Mouse (Mus musculus): ENCODE measurements around the gene Cdcp2. TPM values are rescaled to one million over a fixed set of nuclear protein-coding genes. Genes with fewer than 3 reads are reported as not detected.

Cdcp2 gene
- polyA plus RNA-seq, 1 experiment = not detected

DNA sequence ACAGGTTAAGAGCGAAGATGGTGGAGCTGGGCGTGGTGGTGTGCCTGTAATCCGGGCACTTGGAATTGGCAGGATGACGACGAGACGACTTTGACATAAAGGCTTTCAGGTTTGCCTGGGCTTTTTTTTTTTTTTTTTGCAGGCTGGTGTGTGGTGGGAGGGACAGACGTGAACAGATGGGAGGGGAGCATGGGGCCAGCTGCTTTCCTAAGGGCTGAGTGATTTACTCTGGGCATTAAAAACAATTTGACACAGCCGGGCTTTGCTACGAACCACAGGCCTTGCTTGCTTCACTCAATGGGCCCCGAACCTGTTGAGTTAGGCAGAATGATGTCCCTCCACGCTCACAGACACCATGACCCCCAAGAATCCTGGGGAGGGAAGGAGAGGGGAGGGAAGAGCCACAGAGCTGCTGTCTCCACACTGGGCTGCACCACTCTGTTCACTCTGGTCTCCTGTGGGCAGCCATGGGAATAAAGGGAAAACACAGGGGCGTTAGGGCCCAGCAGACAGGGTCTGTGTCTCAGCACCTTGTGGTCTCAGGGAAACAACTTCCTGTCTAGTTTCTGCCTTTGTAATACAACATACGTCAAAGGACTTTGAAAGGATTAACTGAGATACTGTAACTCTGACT, 30.3 kb downstream of the Cdcp2 start:
- Histone ChIP-seq H3K27ac (ENCODE audit: insufficient read depth, low read length) (no peak overlapping the region), H3K4me3 (replicated peaks; ENCODE audit: insufficient read depth, low read depth, low read length) (no peak overlapping the region), H3K27me3 (ENCODE audit: control insufficient read depth, insufficient read depth, low read length) (no peaks in the 10 kb centered on the region), H3K4me1 (ENCODE audit: control insufficient read depth, insufficient read depth, low read length) (peaks cover 15% of the 10 kb centered on the region)
- DNase-seq = no peak
- WGBS = 81% methylated on average over 13 of the region's 13 CpGs
- TF ChIP-seq POLR2A (IDR thresholded peaks at IDR 0.05; ENCODE audit: borderline replicate concordance, insufficient read depth, low read length) = no peak

DNA sequence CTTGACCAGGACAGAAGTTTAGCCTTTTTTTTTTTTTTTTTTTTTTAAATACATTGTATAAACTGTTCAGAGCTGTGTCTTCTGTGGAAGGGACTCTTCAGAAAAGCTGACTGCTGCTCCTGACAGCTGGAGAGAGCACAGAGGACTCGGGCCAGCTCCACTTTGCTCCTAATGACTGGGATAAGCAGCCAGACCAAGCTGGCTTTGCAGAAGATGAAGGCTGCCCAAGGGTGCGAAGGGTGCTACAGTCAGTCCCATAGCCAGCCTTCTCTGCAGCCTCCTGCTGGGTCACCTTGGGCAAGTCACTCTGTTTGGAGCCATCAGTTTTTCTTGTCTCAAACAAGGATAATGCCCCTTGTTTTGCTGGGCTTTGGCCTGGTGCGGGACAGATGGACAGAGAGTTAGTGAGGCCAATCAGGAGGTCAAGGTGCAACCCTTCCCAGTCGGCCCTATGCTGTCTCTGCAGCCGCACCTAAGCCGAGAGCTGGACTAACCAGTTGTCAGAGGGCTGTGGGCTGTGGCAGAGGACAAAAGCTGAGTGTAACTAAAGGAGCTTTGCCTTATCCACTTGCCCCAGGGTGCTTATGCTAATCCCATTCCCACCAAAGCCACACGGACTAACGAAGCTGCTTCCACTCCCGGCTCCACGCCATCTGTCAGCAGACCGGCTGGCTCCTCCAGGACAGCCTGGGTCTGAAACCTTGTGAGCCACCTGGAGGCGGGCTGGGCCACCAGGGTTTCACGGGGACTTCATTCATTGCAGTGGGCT, 31.4 kb downstream of the Cdcp2 start:
- H3K4me1 ChIP-seq (ENCODE audit: control insufficient read depth, insufficient read depth, low read length) = peaks cover 15% of the 10 kb centered on the region
- H3K27ac ChIP-seq (ENCODE audit: insufficient read depth, low read length) = no peak overlapping the region
- TF ChIP-seq POLR2A (IDR thresholded peaks at IDR 0.05; ENCODE audit: borderline replicate concordance, insufficient read depth, low read length) = no peak
- TF ChIP-seq CTCF (IDR thresholded peaks at IDR 0.05; ENCODE audit: borderline replicate concordance, insufficient read depth, low read depth, low read length) = peak; percentile 25; the same call in 1 of the 2 replicates
- WGBS = 26% methylated on average over 13 of the region's 13 CpGs
- H3K27me3 ChIP-seq (ENCODE audit: control insufficient read depth, insufficient read depth, low read length) = no peaks in the 10 kb centered on the region
- H3K4me3 ChIP-seq (replicated peaks; ENCODE audit: insufficient read depth, low read depth, low read length) = no peak overlapping the region
- DNase-seq = peak; percentile 55 to 63

DNA sequence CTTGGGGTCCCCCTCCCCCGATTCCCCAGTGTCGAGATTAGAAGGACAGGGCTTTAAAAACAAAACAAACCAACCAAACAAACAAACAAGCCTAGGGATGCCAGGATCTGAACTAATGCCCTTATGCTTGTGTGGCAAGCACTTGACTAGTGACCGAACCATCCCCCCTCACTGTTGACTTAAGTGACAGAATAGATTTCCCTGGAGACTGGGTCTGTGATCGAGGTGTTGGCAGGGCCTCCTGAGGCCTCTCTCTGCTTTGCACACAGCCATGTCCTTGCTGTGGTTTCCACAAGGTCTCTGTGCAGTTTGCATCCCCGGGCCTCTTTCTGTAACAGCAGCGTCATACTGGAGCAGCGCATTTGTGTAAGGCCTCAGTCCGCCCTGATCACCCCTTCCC, 32.7 kb downstream of the Cdcp2 start:
- DNase-seq = no peak
- Histone ChIP-seq H3K27me3 (ENCODE audit: control insufficient read depth, insufficient read depth, low read length) (no peaks in the 10 kb centered on the region), H3K4me1 (ENCODE audit: control insufficient read depth, insufficient read depth, low read length) (peaks cover 15% of the 10 kb centered on the region), H3K4me3 (replicated peaks; ENCODE audit: insufficient read depth, low read depth, low read length) (no peak overlapping the region), H3K27ac (ENCODE audit: insufficient read depth, low read length) (no peak overlapping the region)
- 86% methylated on average over 8 of the region's 8 CpGs for WGBS
- TF ChIP-seq POLR2A (IDR thresholded peaks at IDR 0.05; ENCODE audit: borderline replicate concordance, insufficient read depth, low read length) (no peak), CTCF (IDR thresholded peaks at IDR 0.05; ENCODE audit: borderline replicate concordance, insufficient read depth, low read depth, low read length) (no peak)

DNA sequence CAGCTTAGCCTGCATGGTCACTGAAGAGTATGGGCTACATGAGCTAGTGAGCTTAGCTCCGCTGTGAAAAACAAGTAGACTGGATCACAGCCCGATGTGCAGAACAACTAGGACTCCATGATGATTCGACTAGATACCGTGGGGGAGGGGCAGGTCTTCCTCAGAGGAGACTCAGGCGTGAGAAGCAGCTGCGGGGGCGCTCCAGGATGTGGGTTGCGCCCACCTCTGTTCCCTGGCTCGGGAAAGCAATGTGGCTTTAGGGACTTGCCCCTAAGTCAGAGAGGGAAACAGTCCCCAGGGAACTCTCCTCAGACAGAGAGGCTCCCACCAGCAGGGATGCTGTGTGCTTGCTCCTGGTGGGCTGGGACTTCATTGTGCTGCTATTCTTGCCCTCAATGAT, 33.8 kb downstream of the Cdcp2 start:
- 44% methylated on average over 9 of the region's 9 CpGs for WGBS
- peaks cover 11% of the 10 kb centered on the region for H3K4me1 ChIP-seq (ENCODE audit: control insufficient read depth, insufficient read depth, low read length)
- H3K4me3 ChIP-seq (replicated peaks; ENCODE audit: insufficient read depth, low read depth, low read length) = no peak overlapping the region
- TF ChIP-seq CTCF (IDR thresholded peaks at IDR 0.05; ENCODE audit: borderline replicate concordance, insufficient read depth, low read depth, low read length) = no peak
- no peaks in the 10 kb centered on the region for H3K27me3 ChIP-seq (ENCODE audit: control insufficient read depth, insufficient read depth, low read length)
- H3K27ac ChIP-seq (ENCODE audit: insufficient read depth, low read length) = no peak overlapping the region
- no peak for DNase-seq

DNA sequence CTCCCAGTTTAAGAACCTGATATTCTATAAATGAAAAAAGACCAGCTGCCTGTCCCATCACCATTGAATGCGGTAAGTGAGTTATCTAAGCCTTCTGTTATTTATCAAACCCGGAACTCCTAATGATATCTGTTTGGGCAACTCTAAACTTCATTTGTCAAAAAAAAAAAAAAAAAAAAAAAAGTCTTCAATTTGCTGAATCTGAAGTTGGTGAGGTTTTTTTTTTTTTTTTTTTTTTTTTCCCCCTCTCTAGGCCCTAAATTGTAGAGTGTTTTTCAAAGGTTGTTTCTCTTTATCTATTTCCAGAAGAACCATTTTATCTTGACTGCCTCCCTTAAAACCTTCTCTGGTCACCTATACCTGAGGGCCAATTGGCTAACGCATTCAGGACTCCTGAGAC, 38.2 kb downstream of the Cdcp2 start:
- Histone ChIP-seq H3K4me1 (ENCODE audit: control insufficient read depth, insufficient read depth, low read length) (no peaks in the 10 kb centered on the region), H3K27ac (ENCODE audit: insufficient read depth, low read length) (no peak overlapping the region), H3K27me3 (ENCODE audit: control insufficient read depth, insufficient read depth, low read length) (no peaks in the 10 kb centered on the region), H3K4me3 (replicated peaks; ENCODE audit: insufficient read depth, low read depth, low read length) (no peak overlapping the region)
- 94% methylated on average over 3 of the region's 3 CpGs for whole genome bisulfite sequencing
- TF ChIP-seq POLR2A (IDR thresholded peaks at IDR 0.05; ENCODE audit: borderline replicate concordance, insufficient read depth, low read length) (no peak), CTCF (IDR thresholded peaks at IDR 0.05; ENCODE audit: borderline replicate concordance, insufficient read depth, low read depth, low read length) (no peak)
- DNase-seq = no peak

DNA sequence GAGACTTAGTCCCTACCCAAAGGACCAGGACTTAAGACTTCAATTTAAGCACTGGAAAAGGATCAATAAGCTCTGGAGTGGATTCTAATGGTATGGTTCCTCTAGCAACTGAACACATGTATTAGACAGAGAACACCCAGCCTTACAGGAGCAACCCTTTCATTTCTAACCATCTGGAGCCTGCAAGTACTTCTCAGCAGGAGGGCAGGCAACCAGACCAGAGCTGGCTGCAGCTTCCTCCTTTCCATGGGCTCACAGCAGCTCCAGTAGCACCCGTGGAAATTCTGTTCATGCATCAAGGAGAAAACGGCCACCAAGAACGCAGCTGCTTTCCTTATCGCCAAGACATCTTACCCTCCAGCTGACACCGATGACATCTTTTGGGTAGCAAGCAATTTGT, 39.0 kb downstream of the Cdcp2 start:
- H3K27ac ChIP-seq (ENCODE audit: insufficient read depth, low read length) = no peak overlapping the region
- peak in 1 of 2 experiments; percentile 32 for DNase-seq
- H3K27me3 ChIP-seq (ENCODE audit: control insufficient read depth, insufficient read depth, low read length) = no peaks in the 10 kb centered on the region
- H3K4me3 ChIP-seq (replicated peaks; ENCODE audit: insufficient read depth, low read depth, low read length) = no peak overlapping the region
- no peaks in the 10 kb centered on the region for H3K4me1 ChIP-seq (ENCODE audit: control insufficient read depth, insufficient read depth, low read length)
- TF ChIP-seq CTCF (IDR thresholded peaks at IDR 0.05; ENCODE audit: borderline replicate concordance, insufficient read depth, low read depth, low read length) (no peak), POLR2A (IDR thresholded peaks at IDR 0.05; ENCODE audit: borderline replicate concordance, insufficient read depth, low read length) (no peak)
- 44% methylated on average over 5 of the region's 5 CpGs for WGBS

DNA sequence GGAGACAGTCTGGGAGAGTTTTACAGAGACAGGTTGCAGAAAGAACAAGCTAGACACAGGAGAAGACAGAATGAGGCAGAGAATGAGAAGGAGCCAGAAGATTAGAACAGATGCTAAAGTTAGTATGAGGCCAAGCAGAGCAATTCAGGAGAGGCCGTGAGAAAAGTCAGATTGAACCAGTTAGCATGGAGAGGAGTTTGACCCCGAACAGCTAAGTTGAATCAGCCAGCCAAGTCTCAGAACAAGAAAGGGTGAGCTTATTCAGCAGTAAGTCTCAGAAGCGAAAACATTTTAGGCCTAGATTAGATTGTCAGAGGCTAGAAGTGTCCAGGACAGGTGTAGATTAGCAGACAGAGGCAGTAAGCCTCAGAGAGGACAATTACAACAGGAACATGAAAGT, 39.8 kb downstream of the Cdcp2 start:
- no peaks in the 10 kb centered on the region for H3K27me3 ChIP-seq (ENCODE audit: control insufficient read depth, insufficient read depth, low read length)
- H3K4me3 ChIP-seq (replicated peaks; ENCODE audit: insufficient read depth, low read depth, low read length) = no peak overlapping the region
- DNase-seq = no peak
- WGBS = 72% methylated on average over 3 of the region's 3 CpGs
- H3K4me1 ChIP-seq (ENCODE audit: control insufficient read depth, insufficient read depth, low read length) = no peaks in the 10 kb centered on the region
- H3K27ac ChIP-seq (ENCODE audit: insufficient read depth, low read length) = no peak overlapping the region
- no peak for TF ChIP-seq POLR2A (IDR thresholded peaks at IDR 0.05; ENCODE audit: borderline replicate concordance, insufficient read depth, low read length)
- no peak for TF ChIP-seq CTCF (IDR thresholded peaks at IDR 0.05; ENCODE audit: borderline replicate concordance, insufficient read depth, low read depth, low read length)
